Mouse (Mus musculus) forebrain, embryonic 11.5 days (tissue): ENCODE results near the gene Ackr2. TPM values are rescaled to one million over a fixed set of nuclear protein-coding genes. Genes with fewer than 3 reads are reported as not detected.

Source experiments
- ATAC-seq: fragments of 200-750 bp; cut with Nextera tagmentation; replicated peaks from 2 replicates; pipeline ENCODE4 v1.8.0; 2017; ENCODE audit warnings: moderate TSS enrichment; ENCODE audit not compliant: low FRiP score
- DNase-seq: peaks from one replicate; pipeline ENCODE4 v3.0.0-alpha.2; 2017; ENCODE audit warnings: low spot score
- H3K27ac ChIP-seq: fragments of 300-500 bp; sonication (generic); 2 replicates; pipeline ENCODE4 v1.5.1; 2014; ENCODE audit warnings: low read depth, low read length
- H3K27me3 ChIP-seq: fragments of 300-500 bp; sonication (generic); 2 replicates; pipeline ENCODE4 v1.6.1; 2014; ENCODE audit warnings: mild to moderate bottlenecking, low read length, mixed read lengths; ENCODE audit not compliant: control insufficient read depth, insufficient read depth
- H3K36me3 ChIP-seq: fragments of 300-500 bp; sonication (generic); 2 replicates; pipeline ENCODE4 v1.6.1; 2014; ENCODE audit warnings: mild to moderate bottlenecking, low read length, moderate library complexity, mixed read lengths; ENCODE audit not compliant: control insufficient read depth, insufficient read depth
- H3K4me1 ChIP-seq: fragments of 300-500 bp; sonication (generic); replicated peaks from 2 replicates; pipeline ENCODE4 v1.6.1; 2014; ENCODE audit warnings: low read length, mixed read lengths; ENCODE audit not compliant: control insufficient read depth, insufficient read depth
- H3K4me2 ChIP-seq: fragments of 300-500 bp; sonication (generic); 2 replicates; pipeline ENCODE4 v1.6.1; 2014; ENCODE audit warnings: low read depth, mild to moderate bottlenecking, low read length, moderate library complexity, mixed read lengths; ENCODE audit not compliant: severe bottlenecking
- H3K4me3 ChIP-seq: fragments of 300-500 bp; sonication (generic); 2 replicates; pipeline ENCODE4 v1.5.1; 2014; ENCODE audit warnings: low read depth, low read length
- H3K9ac ChIP-seq: fragments of 300-500 bp; sonication (generic); 2 replicates; pipeline ENCODE4 v1.6.1; 2014; ENCODE audit warnings: low read length
- H3K9me3 ChIP-seq: fragments of 300-500 bp; sonication (generic); 2 replicates; pipeline ENCODE4 v1.6.1; 2016; ENCODE audit warnings: low read length, mixed read lengths; ENCODE audit not compliant: control insufficient read depth
- WGBS: fragments of 180-500 bp; shearing (Covaris S2); extraction: QIAGEN DNeasy Blood & Tissue Kit; methylation state at CpG from one replicate; pipeline ENCODE4 v1.1.7; 2014; 5-methylcytosine and 5-hydroxymethylcytosine counted together
- polyA plus RNA-seq: library from polyadenylated mRNA; unstranded; fragments of >200 nt; fragmentation: Nextera tagmentation; extraction: Ambion mirVana; gene quantifications from 2 replicates; pipeline ENCODE4 v1.2.1, GENCODE M21; 2014

Ackr2 gene
- polyA plus RNA-seq, 1 experiment from 2014 or later = 1.4 TPM

GRCm38 (mm10) chr9:121895392-121895993 is 2.7 kb upstream of the Ackr2 start:
- Histone ChIP-seq H3K27ac (no peak overlapping the region), H3K4me1 (no peaks in the 10 kb centered on the region), H3K9ac (no peak overlapping the region), H3K4me2 (no peak overlapping the region), H3K36me3 (no peaks in the 10 kb centered on the region), H3K9me3 (no peaks in the 10 kb centered on the region), H3K27me3 (no peaks in the 10 kb centered on the region), H3K4me3 (no peak overlapping the region)
- ATAC-seq (no peak), DNase-seq (no peak)
- 86% methylated on average over 7 of the region's 7 CpGs for WGBS

GRCm38 (mm10) chr9:121896820-121897219 is 1.3 kb upstream of the Ackr2 start:
- DNase-seq (no peak), ATAC-seq (no peak)
- Histone ChIP-seq H3K4me2 (no peak overlapping the region), H3K4me1 (no peaks in the 10 kb centered on the region), H3K36me3 (no peaks in the 10 kb centered on the region), H3K4me3 (no peak overlapping the region), H3K27me3 (no peaks in the 10 kb centered on the region), H3K9me3 (no peaks in the 10 kb centered on the region), H3K9ac (no peak overlapping the region), H3K27ac (no peak overlapping the region)
- WGBS = 94% methylated on average over 4 of the region's 4 CpGs

GRCm38 (mm10) chr9:121899306-121899705 is 1.2 kb downstream of the Ackr2 start:
- WGBS = 75% methylated on average over 6 of the region's 6 CpGs

GRCm38 (mm10) chr9:121900282-121900855 is 2.2 kb downstream of the Ackr2 start:
- no peaks in the 10 kb centered on the region for H3K27me3 ChIP-seq
- H3K4me3 ChIP-seq = no peak overlapping the region
- H3K4me1 ChIP-seq = no peaks in the 10 kb centered on the region
- 84% methylated on average over 5 of the region's 5 CpGs for WGBS
- H3K36me3 ChIP-seq = no peaks in the 10 kb centered on the region
- no peak overlapping the region for H3K4me2 ChIP-seq
- H3K27ac ChIP-seq = no peak overlapping the region
- H3K9ac ChIP-seq = no peak overlapping the region
- ATAC-seq (no peak), DNase-seq (no peak)
- H3K9me3 ChIP-seq = no peaks in the 10 kb centered on the region

More at GRCm38 (mm10) chr9:121899306-121899705, 1.2 kb downstream of the Ackr2 start:
- H3K4me1 ChIP-seq = no peaks in the 10 kb centered on the region
- no peaks in the 10 kb centered on the region for H3K36me3 ChIP-seq
- no peaks in the 10 kb centered on the region for H3K27me3 ChIP-seq
- no peak overlapping the region for H3K9ac ChIP-seq
- ATAC-seq = no peak
- no peak for DNase-seq
- H3K4me2 ChIP-seq = no peak overlapping the region
- no peak overlapping the region for H3K27ac ChIP-seq
- H3K4me3 ChIP-seq = no peak overlapping the region
- H3K9me3 ChIP-seq = no peaks in the 10 kb centered on the region

- WGBS = 81% methylated on average over 5 of the region's 5 CpGs
Measured at GRCm38 (mm10) chr9:121901710-121902700, 3.9 kb downstream of the Ackr2 start.

GRCm38 (mm10) chr9:121903476-121904305 is 5.5 kb downstream of the Ackr2 start:
- Histone ChIP-seq H3K4me1 (no peaks in the 10 kb centered on the region), H3K4me2 (no peak overlapping the region), H3K9me3 (no peaks in the 10 kb centered on the region), H3K36me3 (no peaks in the 10 kb centered on the region), H3K9ac (no peak overlapping the region), H3K27ac (no peak overlapping the region), H3K4me3 (no peak overlapping the region), H3K27me3 (no peaks in the 10 kb centered on the region)
- DNase-seq = no peak
- 79% methylated on average over 8 of the region's 8 CpGs for WGBS
- ATAC-seq = no peak

More at GRCm38 (mm10) chr9:121901710-121902700, 3.9 kb downstream of the Ackr2 start:
- Histone ChIP-seq H3K4me1 (no peaks in the 10 kb centered on the region), H3K36me3 (no peaks in the 10 kb centered on the region), H3K4me2 (no peak overlapping the region), H3K27me3 (no peaks in the 10 kb centered on the region), H3K4me3 (no peak overlapping the region), H3K9ac (no peak overlapping the region), H3K9me3 (no peaks in the 10 kb centered on the region), H3K27ac (no peak overlapping the region)
- ATAC-seq (no peak), DNase-seq (no peak)

GRCm38 (mm10) chr9:121904319-121904718 is 6.2 kb downstream of the Ackr2 start:
- ATAC-seq (no peak), DNase-seq (no peak)
- Histone ChIP-seq H3K27me3 (no peaks in the 10 kb centered on the region), H3K4me2 (no peak overlapping the region), H3K36me3 (no peaks in the 10 kb centered on the region), H3K27ac (no peak overlapping the region), H3K9me3 (no peaks in the 10 kb centered on the region), H3K4me3 (no peak overlapping the region), H3K9ac (no peak overlapping the region), H3K4me1 (no peaks in the 10 kb centered on the region)
- WGBS = 90% methylated on average over 4 of the region's 4 CpGs

- no peaks in the 10 kb centered on the region for H3K9me3 ChIP-seq
- ATAC-seq = no peak
- 92% methylated on average over 7 of the region's 7 CpGs for WGBS
- H3K27ac ChIP-seq = no peak overlapping the region
- no peak overlapping the region for H3K4me2 ChIP-seq
- no peaks in the 10 kb centered on the region for H3K27me3 ChIP-seq
- no peak for DNase-seq
- H3K36me3 ChIP-seq = no peaks in the 10 kb centered on the region
- no peak overlapping the region for H3K9ac ChIP-seq
- H3K4me1 ChIP-seq = no peaks in the 10 kb centered on the region
- H3K4me3 ChIP-seq = no peak overlapping the region
Measured at GRCm38 (mm10) chr9:121904946-121905345, 6.8 kb downstream of the Ackr2 start.
